Mouse (Mus musculus): ENCODE data around the gene Zmiz1.

Zmiz1 gene

DNA sequence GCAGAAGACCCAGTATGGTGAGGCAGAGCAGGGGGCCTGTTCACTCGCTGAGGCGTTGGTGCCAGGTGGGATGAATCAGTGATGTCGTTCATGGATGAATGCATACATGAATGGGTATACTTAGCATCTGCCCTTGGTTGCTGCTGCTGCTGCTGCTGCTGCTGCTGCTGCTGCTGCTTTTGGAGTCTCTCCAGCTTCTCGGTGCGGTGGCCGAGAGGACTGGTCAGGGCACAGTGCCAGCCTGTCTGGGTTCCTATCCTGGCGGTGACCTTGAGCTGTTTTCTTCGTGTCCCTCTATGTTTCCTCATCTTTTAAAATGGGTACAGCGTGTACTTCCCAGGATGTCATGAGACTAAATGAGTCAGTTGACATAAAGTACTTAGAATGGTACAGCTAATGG is 56.9 kb downstream of the Zmiz1 start:
- peak; percentile 75 for DNase-seq (ENCODE audit: low spot score)

- DNase-seq (ENCODE audit: low spot score), result no peak
These were observed 57.9 kb downstream of the Zmiz1 start for GRCm38 (mm10) chr14:25516640-25517591.

- peak; percentile 60 for DNase-seq (ENCODE audit: low spot score)
These were observed 59.7 kb downstream of the Zmiz1 start for GRCm38 (mm10) chr14:25518645-25519044.

- peak; percentile 91 for DNase-seq (ENCODE audit: low spot score)
These were observed 60.7 kb downstream of the Zmiz1 start for GRCm38 (mm10) chr14:25519656-25520055.

GRCm38 (mm10) chr14:25520589-25520988 is 61.6 kb downstream of the Zmiz1 start:
- peak; percentile 43 for DNase-seq (ENCODE audit: low spot score)

DNA sequence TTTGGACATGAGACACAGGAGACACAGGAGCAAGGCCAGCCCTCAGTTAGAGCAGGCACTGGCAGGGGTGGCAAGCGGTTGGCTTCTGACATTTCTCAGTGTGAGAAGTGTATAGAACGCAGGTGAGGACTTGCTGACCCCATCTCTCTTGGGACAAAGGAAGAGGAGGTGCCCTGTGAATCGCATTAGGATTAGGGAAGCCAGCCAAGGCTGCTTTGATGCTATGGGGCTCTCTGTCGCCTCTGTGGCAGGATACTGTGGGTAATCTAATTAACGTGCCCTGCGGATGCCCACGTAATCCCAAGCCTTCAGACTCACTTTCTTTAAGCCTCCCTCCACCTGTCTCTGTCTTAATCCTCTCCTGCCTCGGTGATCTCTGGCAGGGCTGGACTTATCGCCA is 62.0 kb downstream of the Zmiz1 start:
- peak; percentile 58 for DNase-seq (ENCODE audit: low spot score)

GRCm38 (mm10) chr14:25521500-25521899 is 62.5 kb downstream of the Zmiz1 start:
- DNase-seq (ENCODE audit: low spot score), result no peak

GRCm38 (mm10) chr14:25522415-25522814 is 63.4 kb downstream of the Zmiz1 start:
- DNase-seq (ENCODE audit: low spot score), result peak; percentile 70

GRCm38 (mm10) chr14:25523230-25524110 is 64.5 kb downstream of the Zmiz1 start:
- DNase-seq (ENCODE audit: low spot score), result no peak

DNA sequence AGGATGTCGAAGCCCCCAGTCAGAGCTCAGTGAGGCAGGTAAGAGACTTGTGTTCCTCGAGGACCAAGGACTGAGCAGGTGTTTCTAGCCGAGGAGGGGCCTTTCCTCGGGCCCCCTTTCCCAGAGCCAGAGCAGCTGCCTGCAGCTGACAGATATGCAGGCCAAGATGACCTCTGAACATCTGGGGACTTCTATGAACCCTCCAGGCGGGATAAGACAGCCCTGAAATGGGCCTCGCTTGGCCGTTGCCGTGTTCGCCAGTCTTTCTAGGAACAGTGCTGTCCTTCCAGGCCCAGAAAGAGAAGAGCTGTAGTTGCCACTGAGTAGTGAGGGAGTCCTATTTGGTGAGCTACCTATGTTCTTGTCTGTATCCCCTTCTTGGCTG is 65.1 kb downstream of the Zmiz1 start:
- no peak for DNase-seq (ENCODE audit: low spot score)

GRCm38 (mm10) chr14:25524884-25525283 is 65.9 kb downstream of the Zmiz1 start:
- peak; percentile 62 for DNase-seq (ENCODE audit: low spot score)

GRCm38 (mm10) chr14:25525729-25526128 is 66.7 kb downstream of the Zmiz1 start:
- DNase-seq (ENCODE audit: low spot score), result no peak

DNA sequence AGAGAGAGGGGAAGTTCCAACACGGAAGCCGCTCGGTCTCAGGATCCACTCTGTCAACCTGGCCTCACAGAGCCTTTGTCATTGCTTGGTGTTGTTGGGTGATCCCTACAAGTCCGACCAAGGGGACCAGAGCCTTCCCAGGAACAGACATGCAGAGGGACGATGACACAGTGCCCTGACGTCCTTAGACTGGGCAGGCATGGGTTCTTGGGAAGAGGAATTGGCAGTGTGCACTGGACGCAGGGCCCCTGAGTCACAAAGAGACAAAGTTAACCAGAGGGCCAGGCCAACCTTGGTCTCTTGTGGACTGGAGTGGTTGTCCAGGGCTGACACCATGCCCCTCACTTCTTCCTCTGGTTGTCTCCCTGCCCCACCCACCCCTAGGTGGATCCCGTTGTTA is 67.9 kb downstream of the Zmiz1 start:
- no peak for DNase-seq (ENCODE audit: low spot score)

GRCm38 (mm10) chr14:25527321-25527720 is 68.3 kb downstream of the Zmiz1 start:
- peak; percentile 68 for DNase-seq (ENCODE audit: low spot score)

GRCm38 (mm10) chr14:25530342-25530741 is 71.4 kb downstream of the Zmiz1 start:
- DNase-seq (ENCODE audit: low spot score), result no peak

- DNase-seq (ENCODE audit: low spot score), result no peak
These were observed 71.8 kb downstream of the Zmiz1 start for GRCm38 (mm10) chr14:25530815-25531214.

- no peak for DNase-seq (ENCODE audit: low spot score)
These were observed 74.0 kb downstream of the Zmiz1 start for GRCm38 (mm10) chr14:25533010-25533409.

DNA sequence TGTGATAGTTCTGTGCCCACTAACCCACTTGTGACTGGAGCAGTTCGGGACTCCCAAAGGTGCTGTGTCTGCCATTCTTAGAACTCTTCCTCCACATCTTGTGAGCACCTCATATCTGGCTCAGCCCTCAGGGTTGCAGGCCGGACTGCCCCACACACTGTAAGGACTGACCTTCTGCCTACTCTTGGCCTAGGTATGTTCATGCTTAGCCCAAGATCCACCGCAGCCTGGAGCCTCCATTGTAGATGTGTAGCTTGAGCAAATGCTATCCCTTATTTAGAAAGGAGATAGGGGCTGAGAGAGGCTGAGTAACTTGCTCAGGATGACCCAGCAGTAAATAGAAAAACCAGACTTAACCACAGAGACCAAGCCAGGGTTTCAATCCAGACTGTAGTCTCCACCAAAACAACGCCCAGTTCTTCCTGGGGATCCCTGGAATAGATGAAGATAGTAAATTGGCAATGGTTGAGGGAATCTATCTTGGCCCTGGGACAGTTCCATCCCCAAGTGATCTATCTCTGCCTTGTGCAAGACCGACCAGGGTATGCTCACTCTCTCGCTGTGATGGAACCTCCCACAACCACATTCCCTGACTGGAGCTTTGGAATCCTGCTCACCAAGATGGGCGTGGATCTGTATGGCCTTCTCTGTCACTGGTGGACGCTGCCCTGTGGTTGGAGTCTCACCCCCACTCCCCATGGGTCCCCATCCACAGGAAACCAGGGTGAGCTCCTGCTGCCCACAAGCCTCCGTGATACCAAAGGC is 74.8 kb downstream of the Zmiz1 start:
- DNase-seq (ENCODE audit: low spot score), result no peak

- DNase-seq (ENCODE audit: low spot score), result no peak
These were observed 75.4 kb downstream of the Zmiz1 start for GRCm38 (mm10) chr14:25534396-25534769.

- DNase-seq (ENCODE audit: low spot score), result no peak
These were observed 76.1 kb downstream of the Zmiz1 start for GRCm38 (mm10) chr14:25534918-25535582.

GRCm38 (mm10) chr14:25535583-25535943 is 76.6 kb downstream of the Zmiz1 start:
- DNase-seq (ENCODE audit: low spot score), result no peak

DNA sequence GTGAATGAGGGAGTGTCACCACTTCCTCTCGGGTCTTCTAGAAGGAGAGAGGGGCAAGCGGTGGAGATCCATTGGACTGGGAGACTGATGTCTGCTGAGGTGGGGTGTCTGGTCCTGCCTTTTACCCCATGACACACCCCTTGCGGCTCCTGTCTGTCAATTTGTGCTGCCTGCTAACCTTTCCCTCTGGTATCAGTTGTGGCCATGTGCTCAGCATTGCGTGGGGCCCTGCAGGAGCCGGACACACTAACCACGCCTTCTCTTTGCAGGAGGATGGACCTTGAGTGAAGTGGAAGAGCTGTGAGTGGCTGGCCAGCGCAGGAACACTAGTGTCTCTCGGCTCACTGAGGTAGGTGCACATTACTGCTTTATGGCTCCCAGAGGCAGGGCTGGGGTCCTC is 77.5 kb downstream of the Zmiz1 start:
- DNase-seq (ENCODE audit: low spot score), result no peak
